Mouse (Mus musculus) kidney, postnatal 0 days (tissue): ENCODE results near the gene Prkg1. TPM values are rescaled to one million over a fixed set of nuclear protein-coding genes. Genes with fewer than 3 reads are reported as not detected.
A peak's percentile ranks its signal among the peaks of the same experiment; 100 is the strongest.

Experiments
- ATAC-seq: fragments of 200-750 bp; cut with Nextera tagmentation; replicated peaks from 2 replicates; pipeline ENCODE4 v1.8.0; 2017; ENCODE audit warnings: low read depth, moderate number of reproducible peaks, moderate TSS enrichment, moderate library complexity; ENCODE audit not compliant: low FRiP score
- DNase-seq: peaks from one replicate; pipeline ENCODE4 v3.0.0-alpha.2; 2016; ENCODE audit warnings: low spot score
- H3K27ac ChIP-seq: fragments of 300-500 bp; sonication (generic); 2 replicates; pipeline ENCODE4 v1.5.1; 2014; ENCODE audit warnings: mild to moderate bottlenecking
- H3K27me3 ChIP-seq: fragments of 300-500 bp; sonication (generic); 2 replicates; pipeline ENCODE4 v1.6.1; 2014; ENCODE audit warnings: low read length, mixed read lengths; ENCODE audit not compliant: insufficient read depth
- H3K36me3 ChIP-seq: fragments of 300-500 bp; sonication (generic); 2 replicates; pipeline ENCODE4 v1.6.1; 2014; ENCODE audit warnings: low read length, mixed read lengths; ENCODE audit not compliant: insufficient read depth
- H3K4me1 ChIP-seq: fragments of 300-500 bp; sonication (generic); replicated peaks from 2 replicates; pipeline ENCODE4 v1.6.1; 2014; ENCODE audit warnings: antibody characterized with exemption, low read length, mixed read lengths; ENCODE audit not compliant: insufficient read depth
- H3K4me2 ChIP-seq: fragments of 300-500 bp; sonication (generic); 2 replicates; pipeline ENCODE4 v1.6.1; 2014; ENCODE audit warnings: mild to moderate bottlenecking, low read length, moderate library complexity, mixed read lengths
- H3K4me3 ChIP-seq: fragments of 300-500 bp; sonication (generic); replicated peaks from 2 replicates; pipeline ENCODE4 v1.5.1; 2014; ENCODE audit warnings: low read depth, low read length
- H3K9ac ChIP-seq: fragments of 300-500 bp; sonication (generic); 2 replicates; pipeline ENCODE4 v1.6.1; 2014; ENCODE audit warnings: low read depth, low read length
- H3K9me3 ChIP-seq: fragments of 300-500 bp; sonication (generic); replicated peaks from 2 replicates; pipeline ENCODE4 v1.6.1; 2016; ENCODE audit warnings: low read length, inconsistent platforms, mixed read lengths
- CTCF ChIP-seq: IDR thresholded peaks from 2 replicates; pipeline ENCODE4 v1.5.1; 2016; ENCODE audit warnings: antibody characterized with exemption, low read depth, mild to moderate bottlenecking, moderate library complexity
- WGBS: fragments of 180-500 bp; shearing (Covaris S2); extraction: QIAGEN DNeasy Blood & Tissue Kit; methylation state at CpG from one replicate; pipeline ENCODE4 v1.1.7; 2014; 5-methylcytosine and 5-hydroxymethylcytosine counted together
- polyA plus RNA-seq: library from polyadenylated mRNA; unstranded; fragments of >200 nt; fragmentation: Nextera tagmentation; extraction: Ambion mirVana; gene quantifications from 2 replicates; pipeline ENCODE4 v1.2.1, GENCODE M21; 2015

Prkg1 gene
- polyA plus RNA-seq, 1 experiment from 2014 or later = 2.3 TPM

- no peak overlapping the region for H3K27ac ChIP-seq
These were observed 938.7 kb downstream of the Prkg1 start for GRCm38 (mm10) chr19:30826106-30826505.

GRCm38 (mm10) chr19:30815661-30816060, 949.2 kb downstream of the Prkg1 start:
- Histone ChIP-seq H3K9ac (no peak overlapping the region), H3K27ac (no peak overlapping the region), H3K4me3 (no peak overlapping the region), H3K4me2 (no peak overlapping the region), H3K4me1 (no peaks in the 10 kb centered on the region), H3K9me3 (no peaks in the 10 kb centered on the region), H3K36me3 (no peaks in the 10 kb centered on the region), H3K27me3 (no peaks in the 10 kb centered on the region)
- TF ChIP-seq CTCF = no peak
- 70% methylated on average over 6 of the region's 6 CpGs for WGBS
- DNase-seq (no peak), ATAC-seq (no peak)

More at GRCm38 (mm10) chr19:30826106-30826505, 938.7 kb downstream of the Prkg1 start:
- WGBS = 45% methylated on average over 2 of the region's 2 CpGs
- H3K36me3 ChIP-seq = no peaks in the 10 kb centered on the region
- H3K9ac ChIP-seq = no peak overlapping the region
- no peaks in the 10 kb centered on the region; the same call in 1 of the 2 replicates for H3K4me1 ChIP-seq
- H3K9me3 ChIP-seq = no peaks in the 10 kb centered on the region; the same call in 1 of the 2 replicates
- DNase-seq (peak; percentile 56), ATAC-seq (no peak)
- no peak overlapping the region for H3K4me2 ChIP-seq
- H3K27me3 ChIP-seq = no peaks in the 10 kb centered on the region
- no peak for TF ChIP-seq CTCF
- no peak overlapping the region for H3K4me3 ChIP-seq

GRCm38 (mm10) chr19:30806265-30806664, 958.6 kb downstream of the Prkg1 start:
- no peak for TF ChIP-seq CTCF
- Histone ChIP-seq H3K9ac (no peak overlapping the region), H3K4me1 (no peaks in the 10 kb centered on the region), H3K4me2 (no peak overlapping the region), H3K27ac (no peak overlapping the region), H3K9me3 (no peaks in the 10 kb centered on the region), H3K27me3 (no peaks in the 10 kb centered on the region), H3K4me3 (no peak overlapping the region), H3K36me3 (no peaks in the 10 kb centered on the region)
- DNase-seq (no peak), ATAC-seq (no peak)
- WGBS = 75% methylated on average over 5 of the region's 5 CpGs

GRCm38 (mm10) chr19:30780803-30781202, 984.0 kb downstream of the Prkg1 start:
- Histone ChIP-seq H3K4me3 (no peak overlapping the region), H3K4me2 (no peak overlapping the region), H3K27me3 (no peaks in the 10 kb centered on the region), H3K9me3 (no peaks in the 10 kb centered on the region), H3K36me3 (no peaks in the 10 kb centered on the region), H3K27ac (no peak overlapping the region), H3K9ac (no peak overlapping the region), H3K4me1 (no peaks in the 10 kb centered on the region)
- 76% methylated on average over 2 of the region's 2 CpGs for WGBS
- TF ChIP-seq CTCF = no peak
- ATAC-seq (no peak), DNase-seq (no peak)

- Histone ChIP-seq H3K36me3 (no peaks in the 10 kb centered on the region), H3K9ac (no peak overlapping the region), H3K4me1 (no peaks in the 10 kb centered on the region), H3K4me2 (no peak overlapping the region), H3K27me3 (no peaks in the 10 kb centered on the region), H3K9me3 (no peaks in the 10 kb centered on the region), H3K27ac (no peak overlapping the region), H3K4me3 (no peak overlapping the region)
- 47% methylated on average over 1 of the region's 1 CpGs for WGBS
- TF ChIP-seq CTCF = no peak
- ATAC-seq (no peak), DNase-seq (no peak)
These were observed 996.5 kb downstream of the Prkg1 start for GRCm38 (mm10) chr19:30768316-30768715.

- ATAC-seq = no peak
- Histone ChIP-seq H3K27me3 (no peaks in the 10 kb centered on the region), H3K4me1 (no peaks in the 10 kb centered on the region), H3K9me3 (no peaks in the 10 kb centered on the region), H3K36me3 (no peaks in the 10 kb centered on the region), H3K4me3 (no peak overlapping the region), H3K4me2 (no peak overlapping the region), H3K27ac (no peak overlapping the region), H3K9ac (no peak overlapping the region)
- no peak for TF ChIP-seq CTCF
- DNase-seq = no peak
These were observed 1020.4 kb downstream of the Prkg1 start for GRCm38 (mm10) chr19:30744426-30744825.

- Histone ChIP-seq H3K9me3 (no peaks in the 10 kb centered on the region), H3K36me3 (no peaks in the 10 kb centered on the region), H3K9ac (no peak overlapping the region), H3K27ac (no peak overlapping the region), H3K27me3 (no peaks in the 10 kb centered on the region), H3K4me2 (no peak overlapping the region), H3K4me1 (no peaks in the 10 kb centered on the region), H3K4me3 (no peak overlapping the region)
- DNase-seq (no peak), ATAC-seq (no peak)
- 88% methylated on average over 5 of the region's 5 CpGs for WGBS
- no peak for TF ChIP-seq CTCF
These were observed 1065.7 kb downstream of the Prkg1 start for GRCm38 (mm10) chr19:30699130-30699529.
